Mouse (Mus musculus): ENCODE measurements around the gene Tll2.
A peak's percentile ranks its signal among the peaks of the same experiment; 100 is the strongest.

The Tll2 gene

GRCm38 (mm10) chr19:41206811-41207344 lies at the start of gene Tll2:
Gene Tll2 (minus strand): TSS chr19:41206835.
- DNase-seq = no peak

- DNase-seq = no peak
These were observed 47.9 kb upstream of the Tll2 start for GRCm38 (mm10) chr19:41254584-41254983.

- no peak for DNase-seq
These were observed 42.3 kb upstream of the Tll2 start for GRCm38 (mm10) chr19:41248968-41249367.

GRCm38 (mm10) chr19:41248271-41248670 lies 41.6 kb upstream of the Tll2 start:
- no peak for DNase-seq

GRCm38 (mm10) chr19:41246271-41246670 lies 39.6 kb upstream of the Tll2 start:
- no peak for DNase-seq

GRCm38 (mm10) chr19:41244581-41244980 lies 37.9 kb upstream of the Tll2 start:
- DNase-seq = no peak

- DNase-seq = no peak
These were observed 35.4 kb upstream of the Tll2 start for GRCm38 (mm10) chr19:41241997-41242396.

- DNase-seq = no peak
These were observed 27.1 kb upstream of the Tll2 start for GRCm38 (mm10) chr19:41233698-41234097.

- no peak for DNase-seq
These were observed 1.7 kb upstream of the Tll2 start for GRCm38 (mm10) chr19:41208326-41208725.

- no peak for DNase-seq
These were observed 409 bp downstream of the Tll2 start for GRCm38 (mm10) chr19:41206041-41206810.

- no peak for DNase-seq
These were observed 2.2 kb downstream of the Tll2 start for GRCm38 (mm10) chr19:41204159-41205081.

- no peak for DNase-seq
These were observed 9.0 kb downstream of the Tll2 start for GRCm38 (mm10) chr19:41197606-41198005.

GRCm38 (mm10) chr19:41193379-41193778 lies 13.3 kb downstream of the Tll2 start:
- no peak for DNase-seq

- DNase-seq = no peak
These were observed 13.7 kb downstream of the Tll2 start for GRCm38 (mm10) chr19:41192953-41193352.

GRCm38 (mm10) chr19:41191724-41192123 lies 14.9 kb downstream of the Tll2 start:
- DNase-seq = no peak

GRCm38 (mm10) chr19:41190876-41191434 lies 15.7 kb downstream of the Tll2 start:
- DNase-seq = no peak

GRCm38 (mm10) chr19:41177331-41177730 lies 29.3 kb downstream of the Tll2 start:
- no peak for DNase-seq

- DNase-seq = peak; percentile 9
These were observed 29.8 kb downstream of the Tll2 start for GRCm38 (mm10) chr19:41176881-41177280.

- no peak for DNase-seq
These were observed 40.8 kb downstream of the Tll2 start for GRCm38 (mm10) chr19:41165914-41166235.

GRCm38 (mm10) chr19:41165144-41165913 lies 41.3 kb downstream of the Tll2 start:
- no peak for DNase-seq

GRCm38 (mm10) chr19:41164447-41165095 lies 42.1 kb downstream of the Tll2 start:
- DNase-seq = no peak

GRCm38 (mm10) chr19:41160388-41160787 lies 46.2 kb downstream of the Tll2 start:
- no peak for DNase-seq

All from cerebellum, adult 9-11 months (tissue).